Mouse (Mus musculus): Measurements from ENCODE around the gene Cnp.

DNA sequence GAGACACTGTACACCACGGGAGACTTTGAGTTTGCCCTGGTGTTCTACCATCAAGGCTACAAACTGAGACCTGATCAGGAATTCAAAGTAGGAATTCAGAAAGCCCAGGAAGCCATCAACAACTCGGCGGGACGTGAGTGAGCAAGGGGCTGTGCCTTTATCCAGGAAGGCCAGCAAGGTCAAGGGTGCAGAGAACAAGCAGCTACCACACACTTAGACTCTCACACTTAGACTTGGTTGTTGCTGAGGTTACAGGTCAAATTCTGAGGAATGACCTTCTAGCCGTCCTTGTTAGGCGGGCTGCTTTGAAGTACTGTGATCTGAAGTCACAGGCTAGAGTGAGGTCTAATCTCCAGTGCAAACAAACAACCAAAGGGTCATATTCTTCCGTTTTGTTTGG is 15.2 kb upstream of the Cnp start:
- TF ChIP-seq POLR2A (IDR thresholded peaks at IDR 0.05; ENCODE audit: low read depth, low read length) = no peak
- TF ChIP-seq CTCF (IDR thresholded peaks at IDR 0.05; ENCODE audit: extremely low read depth, insufficient read depth, insufficient read length, insufficient replicate concordance) = no peak

Data from spleen, adult 2 months (tissue).